Mouse (Mus musculus) thymus, postnatal 4 days (tissue): Measurements from ENCODE around the gene Serpinb9.
A peak's percentile ranks its signal among the peaks of the same experiment; 100 is the strongest.
"Not testable (repeated sequence)": the region's sequence is repeated elsewhere in the genome, so short reads cannot be mapped to it uniquely, and the experiment has no call there.

Source experiments
- DNase-seq: peaks from one replicate; pipeline ENCODE4 v3.0.0; 2021

The Serpinb9 gene

GRCm38 (mm10) chr13:33002950-33003349, at the start of gene Serpinb9:
TSS of gene Serpinb9 (plus strand) at chr13:33003250.
- no peak for DNase-seq

DNA sequence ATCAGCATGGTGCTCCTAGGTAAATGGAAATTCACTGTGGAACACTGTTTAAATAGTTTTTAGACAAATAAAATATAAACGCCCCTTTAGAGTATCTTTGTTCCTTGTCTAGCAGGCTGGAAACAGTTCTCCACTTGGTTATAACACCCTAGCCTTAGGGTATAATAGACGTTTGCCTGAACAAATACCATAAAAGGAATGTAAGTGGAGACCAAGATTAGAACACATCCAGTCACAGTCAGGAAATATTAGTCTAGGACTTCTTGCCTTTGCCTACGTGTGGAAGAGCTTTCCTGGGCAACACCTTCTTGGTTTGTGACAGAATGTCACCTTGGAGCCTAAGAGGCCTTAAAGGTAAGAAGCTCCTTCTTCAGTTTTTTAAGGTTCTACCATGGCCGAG, 46.5 kb upstream of the Serpinb9 start:
- no peak for DNase-seq

DNA sequence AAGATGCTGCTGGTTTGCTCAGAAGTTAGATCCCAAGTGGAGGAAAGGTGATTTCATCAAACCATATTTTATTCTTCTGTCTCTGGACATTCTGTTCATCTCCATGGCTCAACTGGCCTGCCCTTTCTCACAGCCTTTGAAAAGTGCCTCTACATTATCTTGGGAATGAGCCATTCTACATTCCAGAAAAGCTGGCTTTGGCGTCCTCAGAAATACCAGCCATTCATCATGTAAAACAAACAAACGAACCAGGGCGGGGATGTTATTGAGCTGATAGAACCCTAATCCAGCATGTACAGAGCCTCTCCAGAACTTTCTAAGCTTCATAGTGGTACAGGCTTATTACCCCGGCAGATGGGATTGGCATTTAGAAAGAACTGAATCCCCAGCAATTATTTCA, 45.1 kb upstream of the Serpinb9 start:
- DNase-seq = no peak

GRCm38 (mm10) chr13:32958521-32958920, 44.5 kb upstream of the Serpinb9 start:
- not testable (repeated sequence) for DNase-seq

DNA sequence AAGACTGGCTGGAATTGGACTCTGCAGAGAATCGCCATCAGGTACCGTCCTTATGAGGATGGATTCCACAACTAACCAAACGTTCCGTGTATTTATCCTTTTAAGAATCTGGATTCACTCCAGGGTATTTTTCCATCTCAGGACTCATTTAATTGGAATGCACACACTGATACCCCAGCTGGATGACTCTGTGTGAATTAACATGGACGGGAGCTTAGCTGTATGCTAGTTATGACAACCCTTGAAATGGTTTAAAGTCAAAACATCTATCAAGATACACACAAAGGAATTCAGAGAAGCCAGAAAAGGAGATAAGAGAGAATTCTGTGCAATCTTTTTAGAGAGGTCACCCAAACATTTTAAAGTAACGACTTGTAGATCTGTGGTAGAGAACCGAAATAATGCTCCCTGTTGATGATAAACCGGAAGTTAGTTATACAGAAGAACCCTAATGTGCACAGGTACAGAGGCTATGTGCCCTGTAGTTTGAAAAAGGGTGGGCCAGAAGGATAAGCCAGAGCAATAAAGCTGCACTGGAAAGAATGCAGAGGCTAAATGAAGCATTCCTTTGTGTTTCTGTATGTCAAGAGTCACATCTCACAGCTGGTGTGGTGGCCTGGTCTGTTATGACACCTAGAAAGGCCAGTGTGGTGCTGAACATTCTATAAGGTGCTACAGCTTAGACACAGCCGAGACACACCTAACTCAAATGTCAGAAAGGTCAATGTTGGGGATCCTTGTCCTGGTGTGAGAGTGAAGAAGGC, 38.9 kb upstream of the Serpinb9 start:
- DNase-seq = no peak

DNA sequence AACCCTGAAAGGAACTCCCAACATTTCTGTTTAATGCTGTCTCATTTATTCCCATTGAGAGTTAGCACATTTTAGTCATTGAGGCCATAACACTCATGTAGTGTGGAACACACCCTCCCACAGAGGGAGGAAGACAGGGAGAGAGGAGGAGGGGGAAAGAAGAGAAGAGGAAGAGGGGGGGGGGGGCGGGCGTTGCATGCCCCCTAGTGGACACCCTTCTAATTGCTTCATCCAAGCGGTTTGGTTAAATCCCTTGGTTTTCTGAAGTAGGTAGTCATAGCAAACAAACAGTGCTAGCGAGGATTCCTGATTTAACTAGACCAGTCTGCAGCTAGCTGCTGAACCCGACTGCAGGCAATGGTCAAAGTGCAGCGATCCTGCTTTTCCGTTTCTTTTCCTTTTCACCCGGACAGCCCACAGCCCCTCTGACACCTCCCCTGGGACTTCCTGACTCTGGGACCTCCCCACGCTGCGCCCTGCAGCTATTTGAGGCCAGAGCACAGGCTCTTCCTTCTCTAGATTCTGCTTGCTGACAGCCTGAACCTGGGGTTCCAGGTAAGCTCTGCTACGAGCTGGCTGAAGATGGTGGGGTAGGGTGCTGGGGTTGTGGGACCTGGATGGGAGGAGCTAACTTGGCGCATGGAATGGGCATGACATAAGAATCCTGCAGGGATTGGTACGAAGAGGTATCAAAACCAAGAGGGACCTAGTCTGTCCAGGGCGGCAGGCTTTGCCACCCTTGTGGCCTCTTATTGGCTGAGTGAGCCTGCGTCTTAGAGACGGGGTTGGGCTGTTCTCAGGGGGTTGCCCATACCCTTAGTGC, 37.9 kb upstream of the Serpinb9 start, which contains the start of gene Serpinb6b:
Gene Serpinb6b, plus strand, starts transcription at position 221 of the 823 bp plus-strand sequence.
- peak; percentile 66 for DNase-seq

- peak; percentile 27 for DNase-seq
These were observed 36.9 kb upstream of the Serpinb9 start for GRCm38 (mm10) chr13:32966116-32966515.

GRCm38 (mm10) chr13:32967233-32967632, 35.8 kb upstream of the Serpinb9 start:
- DNase-seq = no peak

GRCm38 (mm10) chr13:32968353-32968984, 34.6 kb upstream of the Serpinb9 start:
- DNase-seq = no peak

GRCm38 (mm10) chr13:32968996-32969640, 33.9 kb upstream of the Serpinb9 start:
- DNase-seq = no peak

DNA sequence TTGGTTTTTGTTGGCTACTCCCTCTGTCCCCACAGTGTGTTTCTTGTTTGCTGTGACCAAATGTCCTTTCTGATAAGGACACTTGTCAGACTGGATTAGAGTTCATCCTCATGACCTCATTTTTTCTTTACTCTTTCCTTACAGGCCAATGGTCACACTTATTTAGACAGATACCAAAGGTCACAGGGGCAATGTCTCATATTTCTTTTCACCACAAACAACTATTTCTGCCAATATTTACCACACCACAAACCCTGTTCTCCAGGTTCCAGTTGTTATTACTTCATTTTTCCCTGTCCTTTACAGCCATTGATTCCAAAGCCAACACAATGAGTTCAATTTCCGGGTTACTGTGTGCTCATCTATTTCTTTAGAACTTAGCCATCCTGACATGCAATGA, 33.4 kb upstream of the Serpinb9 start:
- DNase-seq = no peak

DNA sequence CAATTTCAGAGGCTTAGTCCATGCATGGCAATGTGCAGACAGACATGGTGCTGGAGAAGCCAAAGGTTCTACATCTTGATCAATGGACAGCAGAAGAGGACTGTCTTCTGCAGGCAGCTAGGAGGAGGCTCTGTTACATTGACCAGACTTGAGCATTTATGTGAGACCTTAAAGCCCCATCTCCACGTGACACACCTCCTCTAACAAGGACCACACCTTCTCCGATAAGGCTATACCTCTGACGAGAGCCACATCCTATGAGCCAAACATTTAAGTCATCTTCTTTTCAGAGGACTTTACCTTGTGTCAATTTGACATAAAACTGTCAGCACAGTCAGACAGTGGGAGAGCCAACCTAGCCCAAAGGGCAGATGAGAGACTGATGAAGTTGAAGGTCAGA, 32.3 kb upstream of the Serpinb9 start:
- DNase-seq = no peak

- DNase-seq = no peak
These were observed 28.8 kb upstream of the Serpinb9 start for GRCm38 (mm10) chr13:32974268-32974667.

DNA sequence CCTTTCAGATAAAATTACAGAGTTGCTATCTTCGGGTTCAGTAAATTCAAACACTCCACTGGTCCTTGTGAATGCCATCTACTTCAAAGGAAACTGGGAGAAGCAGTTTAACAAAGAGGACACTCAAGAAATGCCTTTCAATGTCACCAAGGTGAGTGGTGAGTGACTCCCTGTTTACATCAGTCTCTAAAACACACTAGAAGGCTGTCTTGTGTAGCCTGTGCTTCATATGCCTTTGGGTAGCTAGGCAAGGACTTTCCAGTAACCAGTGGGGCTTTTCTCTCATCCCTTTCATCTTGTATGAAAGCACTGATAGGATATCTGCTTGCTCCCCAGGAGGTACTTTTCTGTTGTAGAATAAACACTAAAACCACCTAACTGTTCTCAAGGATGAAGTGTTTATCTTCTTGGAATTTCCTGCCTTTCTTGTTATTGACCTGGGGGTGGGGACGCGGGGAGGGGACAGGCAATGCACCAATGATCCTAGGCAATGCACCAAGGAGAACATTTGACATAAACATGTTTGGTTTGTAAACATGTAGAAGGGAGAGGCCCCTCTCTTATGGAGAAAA, 28.1 kb upstream of the Serpinb9 start:
- DNase-seq = no peak

DNA sequence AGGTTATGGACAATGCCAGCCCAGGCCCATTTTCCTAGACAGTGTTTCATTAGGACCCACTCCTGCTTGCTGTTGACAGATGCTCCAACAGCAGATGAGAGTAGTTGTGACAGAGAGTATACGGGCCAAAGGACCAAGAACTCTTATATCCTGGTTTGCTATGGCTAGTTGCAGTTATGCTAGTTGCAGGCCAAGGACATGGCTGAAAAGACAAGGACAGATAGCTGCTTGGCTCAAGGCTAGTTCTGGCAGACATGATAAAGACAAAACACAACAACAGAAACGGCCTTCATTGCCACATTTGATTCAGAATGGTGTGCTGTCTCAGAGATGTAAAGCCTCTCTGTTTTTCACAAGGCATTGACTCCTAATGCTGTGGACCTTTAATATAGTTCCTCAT, 27.3 kb upstream of the Serpinb9 start:
- DNase-seq = no peak

DNA sequence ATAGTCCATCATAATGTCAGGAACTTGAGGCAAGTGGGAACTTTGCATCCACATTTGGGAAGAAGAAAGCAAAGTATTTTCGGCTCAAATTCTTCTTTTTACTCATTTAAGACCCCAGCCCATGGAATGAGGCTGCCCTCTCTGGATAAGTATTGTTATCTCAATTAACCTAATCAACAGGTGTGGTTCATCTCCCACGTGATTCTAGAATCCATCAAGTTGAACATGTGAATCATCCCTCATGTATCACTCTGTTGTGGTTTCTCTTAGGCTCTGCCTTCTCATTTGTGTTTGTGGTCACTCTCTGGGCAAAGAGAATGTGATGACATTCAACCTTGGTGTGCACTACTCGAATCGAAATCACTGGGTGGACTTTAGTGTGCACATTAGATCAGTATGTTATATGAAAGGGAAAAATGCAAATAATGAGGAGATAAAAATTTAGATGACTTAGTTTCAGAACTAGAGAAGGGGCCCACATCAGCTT, 20.5 kb upstream of the Serpinb9 start:
- DNase-seq = no peak

DNA sequence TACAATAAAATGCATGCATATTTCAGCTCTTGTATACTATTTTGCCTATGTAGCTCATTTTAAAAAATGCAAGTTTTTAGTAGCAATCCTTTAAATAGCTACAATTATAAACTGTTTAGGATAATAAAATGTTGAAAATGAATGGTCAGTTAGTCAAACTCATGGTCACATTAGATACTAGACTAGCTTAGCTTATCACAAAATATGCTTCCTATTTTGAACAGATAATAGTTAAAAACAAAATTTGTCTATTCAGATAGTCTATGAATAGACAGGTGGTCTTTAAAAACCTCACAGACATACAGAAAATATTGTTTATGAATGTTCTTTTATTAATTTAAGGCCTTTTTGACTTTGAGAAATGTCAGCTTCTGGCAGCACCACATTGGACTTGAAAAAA, 16.8 kb upstream of the Serpinb9 start:
- no peak for DNase-seq

DNA sequence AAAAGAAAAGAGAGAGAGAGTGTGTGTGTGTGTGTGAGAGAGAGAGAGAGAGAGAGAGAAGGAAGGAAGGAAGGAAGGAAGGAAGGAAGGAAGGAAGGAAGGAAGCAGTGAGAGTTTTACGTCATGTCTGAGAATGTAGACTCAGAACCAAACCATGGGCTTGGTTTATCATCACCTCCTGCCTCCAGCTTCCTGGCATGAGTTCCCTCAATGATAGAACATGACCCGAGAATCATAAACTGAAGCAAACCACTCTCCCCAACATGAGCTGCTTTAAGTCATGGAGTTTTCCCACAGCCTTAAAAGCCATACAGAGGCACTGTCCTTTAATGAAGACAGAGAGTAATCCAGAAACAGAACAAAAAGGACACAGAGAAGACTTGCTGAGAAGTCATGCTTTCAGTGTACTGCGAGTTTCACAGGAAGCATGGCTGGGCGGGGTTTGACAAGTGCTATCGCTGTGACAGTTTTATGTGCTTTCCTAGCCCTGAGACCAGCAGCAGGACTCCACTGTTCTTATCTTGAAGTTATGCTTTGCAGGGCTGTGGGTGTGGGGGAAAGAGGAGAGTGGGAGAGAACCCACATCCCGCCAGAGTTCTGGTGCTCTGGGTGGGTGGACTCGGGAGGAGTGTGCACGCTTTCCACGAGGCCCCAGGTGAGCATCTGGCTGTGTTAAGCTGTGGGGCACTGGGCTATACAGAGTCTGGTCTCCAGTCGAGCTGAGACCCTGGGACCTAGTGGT, 9.7 kb upstream of the Serpinb9 start:
- peak; percentile 48 for DNase-seq

GRCm38 (mm10) chr13:32993894-32994242, 9.2 kb upstream of the Serpinb9 start:
- no peak for DNase-seq

- no peak for DNase-seq
These were observed 8.0 kb upstream of the Serpinb9 start for GRCm38 (mm10) chr13:32995051-32995450.

GRCm38 (mm10) chr13:33001341-33001740, 1.7 kb upstream of the Serpinb9 start:
- no peak for DNase-seq
